Mouse (Mus musculus): ENCODE data around the gene Tuba1a. TPM values are rescaled to one million over a fixed set of nuclear protein-coding genes. Genes with fewer than 3 reads are reported as not detected.

The Tuba1a gene
- polyA plus RNA-seq, 1 experiment from 2014 or later: 1,516 TPM

DNA sequence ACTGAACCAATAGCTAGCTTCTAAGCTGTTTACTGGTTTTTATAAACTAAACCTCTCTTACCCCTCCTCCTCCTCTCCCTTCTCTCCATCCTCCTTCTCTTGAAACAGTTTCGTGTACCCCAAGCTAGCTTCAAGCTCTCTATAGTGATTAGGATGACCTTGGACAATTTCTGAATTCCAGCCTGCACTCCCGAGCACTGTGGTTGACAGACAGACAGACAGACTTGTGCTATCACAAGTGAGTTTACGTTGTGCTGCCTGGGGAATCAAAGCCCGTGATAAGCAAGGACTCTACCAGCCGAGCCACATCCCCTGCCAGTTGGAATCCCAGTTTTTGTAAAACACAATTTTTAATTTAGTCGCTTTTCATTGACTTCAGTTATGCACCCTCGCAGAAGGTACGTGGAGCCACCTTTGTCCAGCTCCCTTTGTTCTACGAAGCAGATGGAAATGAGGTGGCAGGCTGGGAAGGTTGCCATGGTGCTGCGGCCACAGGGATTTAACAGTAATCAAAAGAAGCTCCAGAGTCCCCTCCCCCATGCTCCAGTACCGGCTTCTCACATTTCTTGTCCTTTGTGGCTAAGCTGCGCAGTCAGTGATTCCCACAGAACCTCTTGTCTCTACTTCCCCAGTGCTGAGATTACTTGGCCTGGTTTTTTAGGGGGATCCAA, 15.3 kb upstream of the Tuba1a start:
- 12% methylated on average over 12 of the region's 12 CpGs for WGBS
- Histone ChIP-seq H3K36me3 (ENCODE audit: control insufficient read depth, insufficient read depth, low read length) (no peaks in the 10 kb centered on the region), H3K27ac (replicated peaks; ENCODE audit: low read depth, low read length) (no peak overlapping the region), H3K9me3 (ENCODE audit: control insufficient read depth, low read length) (no peaks in the 10 kb centered on the region), H3K4me2 (ENCODE audit: low read depth, severe bottlenecking) (no peak overlapping the region), H3K4me1 (ENCODE audit: control insufficient read depth, insufficient read depth, low read length) (0 out of 2 replicates have a peak, but pooled peaks cover 5% of the 10 kb centered on the region), H3K27me3 (ENCODE audit: control insufficient read depth, insufficient read depth, low read length) (no peaks in the 10 kb centered on the region), H3K9ac (ENCODE audit: low read length) (no peak overlapping the region), H3K4me3 (ENCODE audit: low read depth, low read length) (no peak overlapping the region)
- peak; percentile 81 for DNase-seq (ENCODE audit: low spot score)
- no peak for ATAC-seq (ENCODE audit: insufficient number of reproducible peaks, low FRiP score, low TSS enrichment, low read depth)

DNA sequence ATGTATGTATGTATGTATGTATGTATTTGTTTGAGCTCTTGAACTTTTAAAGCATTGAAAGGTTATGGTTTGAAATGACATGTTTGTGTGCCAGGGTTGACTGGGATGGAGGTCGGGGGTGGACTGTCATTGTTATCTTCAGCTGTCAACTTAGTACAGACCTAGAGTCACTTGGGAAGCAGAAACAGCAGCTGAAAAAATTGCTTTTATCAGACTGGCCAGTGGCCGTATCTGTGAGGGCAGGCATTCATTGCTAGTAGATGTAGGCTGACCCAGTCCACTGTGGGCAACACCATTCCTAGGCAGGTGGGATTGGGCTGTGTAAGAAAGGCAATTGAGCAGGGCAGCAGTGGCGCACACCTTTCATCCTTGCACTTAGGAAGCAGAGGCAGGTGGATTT, 6.0 kb upstream of the Tuba1a start:
- H3K4me1 ChIP-seq (ENCODE audit: control insufficient read depth, insufficient read depth, low read length): peaks cover 3% of the 10 kb centered on the region; the same call in 1 of the 2 replicates
- no peaks in the 10 kb centered on the region for H3K9me3 ChIP-seq (ENCODE audit: control insufficient read depth, low read length)
- H3K4me2 ChIP-seq (ENCODE audit: low read depth, severe bottlenecking): no peak overlapping the region
- ATAC-seq (ENCODE audit: insufficient number of reproducible peaks, low FRiP score, low TSS enrichment, low read depth): no peak
- no peaks in the 10 kb centered on the region for H3K36me3 ChIP-seq (ENCODE audit: control insufficient read depth, insufficient read depth, low read length)
- no peak overlapping the region for H3K27ac ChIP-seq (replicated peaks; ENCODE audit: low read depth, low read length)
- WGBS: 90% methylated on average over 3 of the region's 3 CpGs
- no peak for DNase-seq (ENCODE audit: low spot score)
- no peak overlapping the region for H3K4me3 ChIP-seq (ENCODE audit: low read depth, low read length)
- no peaks in the 10 kb centered on the region for H3K27me3 ChIP-seq (ENCODE audit: control insufficient read depth, insufficient read depth, low read length)
- no peak overlapping the region for H3K9ac ChIP-seq (ENCODE audit: low read length)

DNA sequence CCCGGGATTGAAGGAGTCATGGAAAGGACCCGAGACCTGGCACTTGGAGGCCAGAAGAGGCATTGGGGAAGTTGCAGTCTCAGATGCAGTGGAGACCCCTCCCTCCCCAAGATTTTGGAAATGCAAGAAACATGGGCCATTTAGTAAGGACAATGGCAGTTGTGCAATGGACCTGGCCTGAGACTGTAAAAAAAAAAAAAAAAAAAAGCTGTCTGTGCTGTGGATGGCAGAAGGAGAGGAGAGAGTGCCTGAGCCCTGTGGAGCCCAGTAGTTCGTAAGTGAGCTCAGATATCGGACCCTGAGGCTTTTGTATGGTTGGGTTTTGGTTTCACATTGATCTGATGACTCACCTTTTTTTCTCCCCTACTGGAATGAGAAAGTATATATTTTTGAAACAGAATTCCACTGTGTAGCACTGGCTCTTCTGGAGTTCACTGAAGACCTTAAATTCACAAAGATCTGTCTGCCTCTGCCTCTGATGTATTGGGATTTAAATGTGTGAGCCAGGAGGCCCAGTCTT, 5.5 kb upstream of the Tuba1a start:
- 91% methylated on average over 4 of the region's 4 CpGs for WGBS
- H3K4me2 ChIP-seq (ENCODE audit: low read depth, severe bottlenecking): no peak overlapping the region
- H3K9ac ChIP-seq (ENCODE audit: low read length): no peak overlapping the region
- DNase-seq (ENCODE audit: low spot score) (no peak), ATAC-seq (ENCODE audit: insufficient number of reproducible peaks, low FRiP score, low TSS enrichment, low read depth) (no peak)
- no peaks in the 10 kb centered on the region for H3K36me3 ChIP-seq (ENCODE audit: control insufficient read depth, insufficient read depth, low read length)
- H3K27me3 ChIP-seq (ENCODE audit: control insufficient read depth, insufficient read depth, low read length): no peaks in the 10 kb centered on the region
- H3K4me3 ChIP-seq (ENCODE audit: low read depth, low read length): no peak overlapping the region
- H3K4me1 ChIP-seq (ENCODE audit: control insufficient read depth, insufficient read depth, low read length): peaks cover 7% of the 10 kb centered on the region; the same call in 1 of the 2 replicates
- no peaks in the 10 kb centered on the region for H3K9me3 ChIP-seq (ENCODE audit: control insufficient read depth, low read length)
- H3K27ac ChIP-seq (replicated peaks; ENCODE audit: low read depth, low read length): no peak overlapping the region

DNA sequence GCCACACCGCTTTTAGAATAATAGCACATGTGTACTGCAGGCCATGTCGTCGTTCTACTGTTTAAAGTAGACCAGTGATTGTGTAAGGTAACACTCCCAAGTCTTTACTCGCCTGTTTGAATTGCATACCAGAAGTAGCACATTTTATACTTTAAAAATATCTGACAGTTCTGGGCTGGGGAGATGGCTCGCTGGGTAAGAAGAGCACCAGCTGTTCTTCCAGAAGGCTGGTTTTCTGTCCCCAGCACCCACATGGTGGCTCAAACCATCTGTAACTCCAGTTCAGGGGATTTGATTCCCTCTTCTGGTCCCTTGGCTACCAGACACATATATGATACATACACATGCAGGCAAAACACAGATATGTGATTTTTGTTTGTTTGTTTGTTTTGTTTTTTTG, 4.0 kb upstream of the Tuba1a start:
- no peaks in the 10 kb centered on the region for H3K9me3 ChIP-seq (ENCODE audit: control insufficient read depth, low read length)
- H3K27me3 ChIP-seq (ENCODE audit: control insufficient read depth, insufficient read depth, low read length): no peaks in the 10 kb centered on the region
- 88% methylated on average over 5 of the region's 5 CpGs for WGBS
- H3K4me2 ChIP-seq (ENCODE audit: low read depth, severe bottlenecking): no peak overlapping the region
- ATAC-seq (ENCODE audit: insufficient number of reproducible peaks, low FRiP score, low TSS enrichment, low read depth) (no peak), DNase-seq (ENCODE audit: low spot score) (no peak)
- H3K36me3 ChIP-seq (ENCODE audit: control insufficient read depth, insufficient read depth, low read length): no peaks in the 10 kb centered on the region
- H3K4me3 ChIP-seq (ENCODE audit: low read depth, low read length): no peak overlapping the region
- peaks cover 8% of the 10 kb centered on the region; the same call in 1 of the 2 replicates for H3K4me1 ChIP-seq (ENCODE audit: control insufficient read depth, insufficient read depth, low read length)
- no peak overlapping the region for H3K9ac ChIP-seq (ENCODE audit: low read length)
- no peak overlapping the region for H3K27ac ChIP-seq (replicated peaks; ENCODE audit: low read depth, low read length)

DNA sequence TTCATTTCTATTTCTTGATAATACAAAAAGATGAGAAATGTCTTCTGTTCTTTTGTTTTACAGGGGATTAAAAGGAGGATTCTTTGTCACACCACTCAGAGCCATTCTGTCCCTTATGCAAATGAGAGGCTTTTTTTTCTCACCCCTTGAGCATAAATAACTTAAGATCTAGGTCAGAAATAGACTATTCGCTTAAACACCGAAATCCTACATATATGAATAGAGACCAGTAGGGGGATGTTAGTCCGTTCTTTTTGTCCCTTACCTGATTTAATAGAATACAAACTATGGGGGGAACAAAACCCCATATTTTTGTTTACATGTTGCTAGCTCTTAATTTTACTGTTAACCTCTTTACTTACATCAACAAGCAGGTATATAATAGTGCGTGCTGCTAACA, 2.5 kb upstream of the Tuba1a start:
- WGBS: 94% methylated on average over 4 of the region's 4 CpGs
- no peak for ATAC-seq (ENCODE audit: insufficient number of reproducible peaks, low FRiP score, low TSS enrichment, low read depth)
- Histone ChIP-seq H3K9ac (ENCODE audit: low read length) (no peak overlapping the region), H3K4me2 (ENCODE audit: low read depth, severe bottlenecking) (no peak overlapping the region), H3K27ac (replicated peaks; ENCODE audit: low read depth, low read length) (no peak overlapping the region), H3K27me3 (ENCODE audit: control insufficient read depth, insufficient read depth, low read length) (no peaks in the 10 kb centered on the region), H3K9me3 (ENCODE audit: control insufficient read depth, low read length) (no peaks in the 10 kb centered on the region), H3K4me3 (ENCODE audit: low read depth, low read length) (no peak overlapping the region), H3K4me1 (ENCODE audit: control insufficient read depth, insufficient read depth, low read length) (peaks cover 8% of the 10 kb centered on the region; the same call in 1 of the 2 replicates), H3K36me3 (ENCODE audit: control insufficient read depth, insufficient read depth, low read length) (no peaks in the 10 kb centered on the region)
- no peak for DNase-seq (ENCODE audit: low spot score)

DNA sequence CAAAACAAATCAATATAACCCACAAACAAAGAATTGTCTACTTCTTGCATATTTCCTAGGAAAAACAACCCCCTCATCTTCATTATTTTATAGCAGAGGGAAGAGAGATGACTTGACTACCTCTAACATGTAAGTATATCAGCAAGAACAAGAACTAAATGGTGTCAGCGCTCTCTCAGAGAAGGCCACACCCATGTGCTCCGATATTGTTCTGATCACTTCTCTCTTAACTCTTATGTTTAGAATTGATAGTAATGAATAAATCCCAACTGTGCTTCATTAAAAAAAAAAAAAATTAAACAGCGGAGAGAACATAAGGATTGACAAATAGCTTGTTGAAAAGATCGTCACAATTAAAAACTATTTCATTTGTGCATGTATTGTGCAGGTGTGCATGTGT, 1.8 kb upstream of the Tuba1a start:
- Histone ChIP-seq H3K9ac (ENCODE audit: low read length) (no peak overlapping the region), H3K4me2 (ENCODE audit: low read depth, severe bottlenecking) (no peak overlapping the region)
- 84% methylated on average over 4 of the region's 4 CpGs for WGBS

DNA sequence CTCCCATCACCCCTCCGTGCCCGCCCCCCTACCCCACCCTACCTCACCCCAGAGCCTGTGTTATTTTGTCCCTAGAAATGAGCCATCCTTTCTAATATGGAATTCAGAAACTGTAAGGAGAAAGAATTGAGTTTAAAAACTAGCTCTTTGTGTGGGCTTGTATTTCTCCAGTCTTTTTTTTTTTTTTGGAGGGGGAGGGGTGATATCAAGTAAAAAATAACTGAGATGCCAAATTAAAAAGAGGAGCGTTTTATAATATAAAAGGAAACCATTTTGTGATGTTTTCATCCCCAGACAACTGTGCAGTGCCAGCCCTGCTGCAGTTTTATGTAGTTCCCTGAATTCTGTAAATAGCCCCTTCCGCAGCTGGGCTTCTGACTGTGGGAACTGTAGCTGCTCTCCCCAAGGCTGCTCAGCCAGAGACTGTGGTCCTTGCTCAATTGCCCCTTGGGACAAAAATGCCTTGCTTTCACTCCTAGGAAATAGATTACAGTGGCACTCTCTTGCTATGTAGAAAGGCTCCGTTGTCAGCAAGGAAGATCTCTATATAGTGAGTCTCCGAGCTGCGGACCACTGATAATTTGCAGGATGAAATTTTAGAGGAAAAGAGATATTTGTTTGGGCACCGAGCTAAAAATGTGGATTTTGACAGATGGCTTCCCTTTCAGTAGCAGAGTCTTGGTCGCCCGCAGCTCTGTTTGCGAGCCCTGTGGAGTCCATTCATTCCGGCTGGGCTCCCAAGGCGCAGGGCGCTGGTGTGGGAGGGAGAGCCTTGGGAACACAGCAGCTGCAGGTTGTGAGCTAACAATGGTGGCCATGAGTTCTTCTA, 1.1 kb upstream of the Tuba1a start:
- DNase-seq (ENCODE audit: low spot score) (peak; percentile 52), ATAC-seq (ENCODE audit: insufficient number of reproducible peaks, low FRiP score, low TSS enrichment, low read depth) (no peak)
- Histone ChIP-seq H3K4me1 (ENCODE audit: control insufficient read depth, insufficient read depth, low read length) (peaks cover 8% of the 10 kb centered on the region; the same call in 1 of the 2 replicates), H3K9me3 (ENCODE audit: control insufficient read depth, low read length) (no peaks in the 10 kb centered on the region), H3K36me3 (ENCODE audit: control insufficient read depth, insufficient read depth, low read length) (no peaks in the 10 kb centered on the region), H3K4me2 (ENCODE audit: low read depth, severe bottlenecking) (peak overlapping the region; percentile 13; the same call in 1 of the 2 replicates), H3K4me3 (ENCODE audit: low read depth, low read length) (no peak overlapping the region), H3K27me3 (ENCODE audit: control insufficient read depth, insufficient read depth, low read length) (no peaks in the 10 kb centered on the region), H3K9ac (ENCODE audit: low read length) (peak overlapping the region; percentile 32), H3K27ac (replicated peaks; ENCODE audit: low read depth, low read length) (peak overlapping the region; percentile 23; the same call in 1 of the 2 replicates)
- 27% methylated on average over 14 of the region's 14 CpGs for WGBS

More for the DNA sequence above, 1.8 kb upstream of the Tuba1a start:
- no peak overlapping the region for H3K27ac ChIP-seq (replicated peaks; ENCODE audit: low read depth, low read length)
- no peaks in the 10 kb centered on the region for H3K36me3 ChIP-seq (ENCODE audit: control insufficient read depth, insufficient read depth, low read length)
- peaks cover 8% of the 10 kb centered on the region; the same call in 1 of the 2 replicates for H3K4me1 ChIP-seq (ENCODE audit: control insufficient read depth, insufficient read depth, low read length)
- no peak for DNase-seq (ENCODE audit: low spot score)
- no peaks in the 10 kb centered on the region for H3K9me3 ChIP-seq (ENCODE audit: control insufficient read depth, low read length)
- no peaks in the 10 kb centered on the region for H3K27me3 ChIP-seq (ENCODE audit: control insufficient read depth, insufficient read depth, low read length)
- H3K4me3 ChIP-seq (ENCODE audit: low read depth, low read length): no peak overlapping the region
- ATAC-seq (ENCODE audit: insufficient number of reproducible peaks, low FRiP score, low TSS enrichment, low read depth): no peak

DNA sequence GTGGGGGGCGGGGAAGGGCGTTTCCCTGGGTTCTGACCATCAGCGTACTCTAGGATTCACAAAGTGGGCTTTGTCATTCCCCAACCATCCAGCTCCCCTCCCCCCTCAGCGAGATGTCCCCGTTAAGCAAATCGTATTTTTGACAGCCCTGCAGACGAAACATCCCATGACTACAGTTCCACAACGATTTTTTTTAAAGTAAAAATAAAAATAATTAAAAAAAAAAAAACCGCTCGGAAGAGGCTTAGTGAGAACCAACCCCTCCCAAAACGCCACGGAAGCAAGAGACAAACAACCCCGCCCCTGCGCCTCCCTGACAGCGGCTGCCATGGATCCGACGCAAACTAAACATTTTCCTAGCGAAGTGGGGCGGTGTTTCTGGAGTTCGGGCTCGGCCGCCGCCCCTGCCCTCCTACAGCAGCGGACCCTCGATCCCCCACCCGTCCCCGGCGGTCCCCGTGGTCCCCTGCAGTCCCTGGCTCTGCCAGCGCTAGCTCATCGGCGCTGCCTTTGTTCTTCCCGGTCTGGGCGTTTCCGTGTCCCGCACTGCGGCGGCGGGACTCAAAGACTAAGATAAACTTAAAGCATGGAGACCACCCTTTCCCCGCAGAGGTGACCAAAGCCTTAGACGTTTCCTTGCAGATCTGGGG, 627 bp downstream of the Tuba1a start:
- Histone ChIP-seq H3K27ac (replicated peaks; ENCODE audit: low read depth, low read length) (peak overlapping the region; percentile 97), H3K4me3 (ENCODE audit: low read depth, low read length) (peak overlapping the region; percentile 63), H3K36me3 (ENCODE audit: control insufficient read depth, insufficient read depth, low read length) (no peaks in the 10 kb centered on the region), H3K9me3 (ENCODE audit: control insufficient read depth, low read length) (no peaks in the 10 kb centered on the region), H3K4me1 (ENCODE audit: control insufficient read depth, insufficient read depth, low read length) (peaks cover 8% of the 10 kb centered on the region; the same call in 1 of the 2 replicates), H3K4me2 (ENCODE audit: low read depth, severe bottlenecking) (peak overlapping the region; percentile 59), H3K27me3 (ENCODE audit: control insufficient read depth, insufficient read depth, low read length) (no peaks in the 10 kb centered on the region), H3K9ac (ENCODE audit: low read length) (peak overlapping the region; percentile 88)
- peak; percentile 84 for ATAC-seq (ENCODE audit: insufficient number of reproducible peaks, low FRiP score, low TSS enrichment, low read depth)
- WGBS: under 1% methylated on average over 41 of the region's 41 CpGs
- peak; percentile 91 for DNase-seq (ENCODE audit: low spot score)
